Mouse (Mus musculus) liver, postnatal 0 days (tissue): ENCODE measurements at regions not wholly inside any gene's neighbourhood (a gene's known extent, or its start where the extent isn't known, plus 50 kb on each side); places are given as distances from the start of the nearest gene placed in this dataset.

Source experiments
- CTCF ChIP-seq: sonication (generic); IDR thresholded peaks from 2 replicates; pipeline ENCODE4 v1.5.1; 2016; ENCODE audit warnings: antibody characterized with exemption, low read depth
- EP300 ChIP-seq: IDR thresholded peaks from 2 replicates; pipeline ENCODE4 v1.6.1; 2016; ENCODE audit warnings: antibody characterized with exemption, low read depth, mild to moderate bottlenecking

- TF ChIP-seq CTCF (no peak), EP300 (no peak)
Measured at GRCm38 (mm10) chr14:70833238-70833637, 233.6 kb upstream of the Fam160b2 start.
